ENCODE assay signal across 8 mouse cellular contexts in the genomic region with DNA sequence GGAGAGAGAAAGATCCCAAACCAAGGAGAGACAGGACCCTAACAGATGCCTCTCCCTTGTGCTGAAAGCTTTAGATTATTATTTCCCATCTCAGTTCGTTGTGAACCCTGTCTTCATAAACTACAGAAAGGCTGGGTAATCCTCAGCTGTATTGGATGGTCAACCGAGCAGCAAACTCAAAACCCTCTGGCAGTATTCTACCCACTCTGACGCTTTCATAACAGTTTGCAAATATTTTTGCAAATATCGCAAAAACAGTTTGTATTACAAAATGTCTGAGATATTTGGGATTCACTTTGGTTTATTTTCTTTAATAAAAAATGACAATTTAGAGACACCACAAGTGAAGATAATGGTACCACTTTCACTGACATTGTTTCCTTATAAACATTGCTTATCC. TPM values are rescaled to one million over a fixed set of nuclear protein-coding genes. Genes with fewer than 3 reads are reported as not detected.
DNase-seq lines count a peak whose midpoint lies in the region; ATAC-seq and TF ChIP-seq lines count a peak whose summit lies in the region.

No protein-coding gene starts in this region.

- H3K4me2 ChIP-seq in lung, postnatal 0 days (replicated peaks; ENCODE audit: low read depth, low read length), result peak overlapping the region; percentile 77
- peak overlapping the region; percentile 83 for H3K4me2 ChIP-seq in liver, embryonic 14.5 days (ENCODE audit: low read depth)

- no peaks in the 10 kb centered on the region for H3K36me3 ChIP-seq in erythroblast, embryonic 14.5 days (ENCODE audit: control insufficient read depth)
- no peaks in the 10 kb centered on the region for H3K36me3 ChIP-seq in lung, postnatal 0 days (ENCODE audit: insufficient read depth, low read length)
- no peaks in the 10 kb centered on the region for H3K36me3 ChIP-seq in liver, embryonic 14.5 days (replicated peaks; ENCODE audit: control insufficient read depth, insufficient read depth, low read depth)

- H3K27me3 ChIP-seq in erythroblast, embryonic 14.5 days (ENCODE audit: control insufficient read depth), result no peaks in the 10 kb centered on the region; the same call in 1 of the 2 replicates
- H3K27me3 ChIP-seq in lung, postnatal 0 days (replicated peaks; ENCODE audit: insufficient read depth, low read length), result no peaks in the 10 kb centered on the region
- no peaks in the 10 kb centered on the region for H3K27me3 ChIP-seq in liver, embryonic 14.5 days (ENCODE audit: control insufficient read depth, insufficient read depth, low read length)

- H3K4me3 ChIP-seq in erythroblast, embryonic 14.5 days (replicated peaks), result peak overlapping the region; percentile 93
- H3K4me3 ChIP-seq in lung, postnatal 0 days (ENCODE audit: low read depth, low read length), result peak overlapping the region; percentile 72; the same call in 1 of the 2 replicates
- no peak overlapping the region; a peak in 1 of 4 replicates for H3K4me3 ChIP-seq in liver, embryonic 14.5 days (ENCODE audit: insufficient read depth in 1 of 2, low read depth in 2 of 2, low read length in 2 of 2)

- no peaks in the 10 kb centered on the region for H3K9me3 ChIP-seq in erythroblast, embryonic 14.5 days (ENCODE audit: control insufficient read depth, low read length)
- H3K9me3 ChIP-seq in lung, postnatal 0 days (ENCODE audit: low read length), result no peaks in the 10 kb centered on the region
- no peaks in the 10 kb centered on the region for H3K9me3 ChIP-seq in liver, embryonic 14.5 days (ENCODE audit: control insufficient read depth, low read length)

- WGBS in lung, postnatal 0 days, result 55% methylated on average over 4 of the region's 4 CpGs
- 66% methylated on average over 4 of the region's 4 CpGs for WGBS in liver, embryonic 14.5 days (ENCODE audit: insufficient replicate concordance)

- no peak for DNase-seq in lung, postnatal 0 days (ENCODE audit: low spot score)
- DNase-seq in lung, postnatal 36 days, result no peak
- DNase-seq in liver, embryonic 14.5 days (ENCODE audit: low read depth in 3 of 3, low spot score in 3 of 3), result no peak
- DNase-seq in retina, embryonic 14.5 days (ENCODE audit: low spot score), result no peak
- DNase-seq in embryo, embryonic 9.5 days (ENCODE audit: extremely low spot score), result no peak
- no peak for DNase-seq in left cerebral cortex, postnatal 14 days (ENCODE audit: low spot score in 2 of 2)

- intact Hi-C loops in left cerebral cortex, postnatal 14 days (cut with DNase I), result no loop called here

- TF ChIP-seq CTCF in lung, postnatal 0 days (IDR thresholded peaks at IDR 0.05), result no peak
- no peak for TF ChIP-seq CTCF in liver, embryonic 14.5 days (IDR thresholded peaks at IDR 0.05; ENCODE audit: low read depth)

- peak overlapping the region; percentile 99 for H3K27ac ChIP-seq in lung, postnatal 0 days (ENCODE audit: low read length)
- H3K27ac ChIP-seq in liver, embryonic 14.5 days, result no peak overlapping the region

- peaks cover 24% of the 10 kb centered on the region for H3K4me1 ChIP-seq in erythroblast, embryonic 14.5 days (ENCODE audit: control insufficient read depth)
- H3K4me1 ChIP-seq in lung, postnatal 0 days (ENCODE audit: insufficient read depth, low read depth, low read length), result no peaks in the 10 kb centered on the region
- H3K4me1 ChIP-seq in liver, embryonic 14.5 days (replicated peaks; ENCODE audit: control insufficient read depth in 2 of 2, insufficient read depth in 2 of 2, low read length in 1 of 2), result peaks cover 3 to 10% of the 10 kb centered on the region in 2 experiments; a peak in 2 of 4 replicates

- no peak for ATAC-seq in erythroblast, adult 5-6 weeks (replicated peaks; ENCODE audit: low FRiP score, poor library complexity, severe bottlenecking)
- ATAC-seq in lung, postnatal 0 days, result no peak
- no peak for ATAC-seq in liver, embryonic 14.5 days (ENCODE audit: insufficient read depth)

- no peak overlapping the region; the same call in 1 of the 2 replicates for H3K9ac ChIP-seq in lung, postnatal 0 days (replicated peaks; ENCODE audit: low read depth)
- no peak overlapping the region for H3K9ac ChIP-seq in liver, embryonic 14.5 days (replicated peaks)

- no peak for TF ChIP-seq EP300 in lung, postnatal 0 days (IDR thresholded peaks at IDR 0.05)
- TF ChIP-seq EP300 in liver, embryonic 14.5 days (IDR thresholded peaks at IDR 0.05; ENCODE audit: low read depth), result no peak

RNA-seq across cellular contexts. Expression of a gene that starts 1.4 kb away (rescaled TPM):
- 0.06 and 0.08 TPM in 2 replicates for polyA plus RNA-seq in erythroblast, embryonic 14.5 days (2012)
- 0.96 and 2.1 TPM in 2 replicates for total RNA-seq in erythroblast, adult 5-6 weeks (2015; ENCODE audit: low replicate concordance)
- total RNA-seq in erythroblast, adult 5-6 weeks (2017; ENCODE audit: low replicate concordance), result 0.94 and 2.6 TPM in 2 replicates
- polyA plus RNA-seq in lung, postnatal 0 days (2015; fragmentation: Nextera tagmentation; extraction: Ambion mirVana), result 4.6 and 5.0 TPM in 2 replicates
- 1.3 and 1.7 TPM in 2 replicates for polyA plus RNA-seq in liver, embryonic 14.5 days (2012; rRNA removed)
- 1.3 TPM in 2 replicates for polyA plus RNA-seq in liver, embryonic 14.5 days (2014; fragmentation: Nextera tagmentation; extraction: Ambion mirVana)
- total RNA-seq in left cerebral cortex, postnatal 14 days (2021), result 10 to 100 TPM; 14.0 to 15.8 TPM

RNA-seq across cellular contexts. Expression of a gene that starts 16.3 kb away (rescaled TPM):
- polyA plus RNA-seq in erythroblast, embryonic 14.5 days (2012), result not detected in 2 replicates
- total RNA-seq in erythroblast, adult 5-6 weeks (2015; ENCODE audit: low replicate concordance), result not detected in 2 replicates
- not detected in 2 replicates for total RNA-seq in erythroblast, adult 5-6 weeks (2017; ENCODE audit: low replicate concordance)
- 73.9 and 89.3 TPM in 2 replicates for polyA plus RNA-seq in lung, postnatal 0 days (2015; fragmentation: Nextera tagmentation; extraction: Ambion mirVana)
- polyA plus RNA-seq in liver, embryonic 14.5 days (2012; rRNA removed), result 0.84 and 0.94 TPM in 2 replicates
- 1.5 and 1.6 TPM in 2 replicates for polyA plus RNA-seq in liver, embryonic 14.5 days (2014; fragmentation: Nextera tagmentation; extraction: Ambion mirVana)
- total RNA-seq in left cerebral cortex, postnatal 14 days (2021), result under 1 TPM; 0.21 to 0.22 TPM

RNA-seq across cellular contexts. Expression of a gene that starts 58.5 kb away (rescaled TPM):
- polyA plus RNA-seq in erythroblast, embryonic 14.5 days (2012), result 0.04 and 0.18 TPM in 2 replicates
- 11.9 and 13.6 TPM in 2 replicates for total RNA-seq in erythroblast, adult 5-6 weeks (2015; ENCODE audit: low replicate concordance)
- total RNA-seq in erythroblast, adult 5-6 weeks (2017; ENCODE audit: low replicate concordance), result 12.4 and 16.7 TPM in 2 replicates
- 68.9 and 78.9 TPM in 2 replicates for polyA plus RNA-seq in lung, postnatal 0 days (2015; fragmentation: Nextera tagmentation; extraction: Ambion mirVana)
- 6.3 and 9.2 TPM in 2 replicates for polyA plus RNA-seq in liver, embryonic 14.5 days (2012; rRNA removed)
- 20.3 and 22.1 TPM in 2 replicates for polyA plus RNA-seq in liver, embryonic 14.5 days (2014; fragmentation: Nextera tagmentation; extraction: Ambion mirVana)
- total RNA-seq in left cerebral cortex, postnatal 14 days (2021), result 100 to 1,000 TPM; 802 to 810 TPM

RNA-seq across cellular contexts. Expression of a gene that starts 59.7 kb away (rescaled TPM):
- polyA plus RNA-seq in erythroblast, embryonic 14.5 days (2012), result 0.42 and 0.69 TPM in 2 replicates
- total RNA-seq in erythroblast, adult 5-6 weeks (2015; ENCODE audit: low replicate concordance), result 11.1 and 14.2 TPM in 2 replicates
- 5.0 TPM in 1 of 2 replicates, not detected in the other for total RNA-seq in erythroblast, adult 5-6 weeks (2017; ENCODE audit: low replicate concordance)
- polyA plus RNA-seq in lung, postnatal 0 days (2015; fragmentation: Nextera tagmentation; extraction: Ambion mirVana), result 134 and 149 TPM in 2 replicates
- 18.9 and 21.5 TPM in 2 replicates for polyA plus RNA-seq in liver, embryonic 14.5 days (2012; rRNA removed)
- 49.9 and 55.1 TPM in 2 replicates for polyA plus RNA-seq in liver, embryonic 14.5 days (2014; fragmentation: Nextera tagmentation; extraction: Ambion mirVana)
- 10 to 100 TPM; 42.0 to 44.8 TPM for total RNA-seq in left cerebral cortex, postnatal 14 days (2021)

Comparison
In these comparisons a context has a peak if more than half of its experiments do, and no peak if none do; other contexts are left out.
1. H3K4me3 ChIP-seq: peak in erythroblast, embryonic 14.5 days (single experiment) and lung, postnatal 0 days (single experiment); none in liver, embryonic 14.5 days (0 of 2).
2. RNA of a gene that starts 16.3 kb away (polyA plus RNA-seq): 73.9 to 89.3 TPM in lung, postnatal 0 days; 0.84 to 1.6 TPM in liver, embryonic 14.5 days and not detected in erythroblast, embryonic 14.5 days; every median in the first group is over 10 times any median in the second.